Mouse (Mus musculus): ENCODE measurements around the gene Psmb2. TPM values are rescaled to one million over a fixed set of nuclear protein-coding genes. Genes with fewer than 3 reads are reported as not detected.

Gene Psmb2
- polyA plus RNA-seq, 1 experiment from 2014 or later, result 470 TPM

GRCm38 (mm10) chr4:126748381-126748780 lies 71.0 kb downstream of the Psmb2 start:
- H3K4me2 ChIP-seq (replicated peaks), result no peak overlapping the region
- H3K4me3 ChIP-seq (replicated peaks), result no peak overlapping the region
- ATAC-seq, result no peak
- H3K9ac ChIP-seq (replicated peaks), result peak overlapping the region; percentile 48; the same call in 1 of the 2 replicates
- H3K9me3 ChIP-seq, result no peaks in the 10 kb centered on the region
- WGBS, result 93% methylated on average over 8 of the region's 8 CpGs
- H3K4me1 ChIP-seq (replicated peaks), result peaks cover 60% of the 10 kb centered on the region
- peaks cover 20% of the 10 kb centered on the region for H3K27me3 ChIP-seq
- H3K36me3 ChIP-seq, result peaks cover 70% of the 10 kb centered on the region
- no peak overlapping the region for H3K27ac ChIP-seq

GRCm38 (mm10) chr4:126749553-126749952 lies 72.1 kb downstream of the Psmb2 start:
- no peak for ATAC-seq
- H3K9ac ChIP-seq (replicated peaks), result peak overlapping the region; percentile 48
- no peak overlapping the region for H3K4me3 ChIP-seq (replicated peaks)
- peaks cover 58% of the 10 kb centered on the region for H3K36me3 ChIP-seq
- 89% methylated on average over 11 of the region's 11 CpGs for WGBS
- H3K27me3 ChIP-seq, result peaks cover 8% of the 10 kb centered on the region
- peaks cover 53% of the 10 kb centered on the region for H3K4me1 ChIP-seq (replicated peaks)
- H3K9me3 ChIP-seq, result no peaks in the 10 kb centered on the region
- no peak overlapping the region for H3K27ac ChIP-seq
- H3K4me2 ChIP-seq (replicated peaks), result 0 out of 2 replicates have a peak overlapping the region, but pooled peaks have one; percentile 4

- Histone ChIP-seq H3K9ac (replicated peaks) (no peak overlapping the region), H3K27me3 (peaks cover 2% of the 10 kb centered on the region; the same call in 1 of the 2 replicates), H3K36me3 (peaks cover 52% of the 10 kb centered on the region), H3K27ac (no peak overlapping the region), H3K4me3 (replicated peaks) (no peak overlapping the region; the same call in 1 of the 2 replicates), H3K4me2 (replicated peaks) (no peak overlapping the region; the same call in 1 of the 2 replicates), H3K4me1 (replicated peaks) (peaks cover 56% of the 10 kb centered on the region), H3K9me3 (no peaks in the 10 kb centered on the region)
- 90% methylated on average over 26 of the region's 26 CpGs for WGBS
- no peak for ATAC-seq
Measured at GRCm38 (mm10) chr4:126750046-126750683, 72.7 kb downstream of the Psmb2 start.

- H3K27me3 ChIP-seq, result no peaks in the 10 kb centered on the region
- peak overlapping the region; percentile 85; the same call in 1 of the 2 replicates for H3K4me3 ChIP-seq (replicated peaks)
- no peak for ATAC-seq
- no peak overlapping the region for H3K27ac ChIP-seq
- no peaks in the 10 kb centered on the region for H3K9me3 ChIP-seq
- peak overlapping the region; percentile 99 for H3K4me2 ChIP-seq (replicated peaks)
- H3K4me1 ChIP-seq (replicated peaks), result peaks cover 59% of the 10 kb centered on the region
- H3K9ac ChIP-seq (replicated peaks), result peak overlapping the region; percentile 92; the same call in 1 of the 2 replicates
- 66% methylated on average over 8 of the region's 8 CpGs for WGBS
- H3K36me3 ChIP-seq, result peaks cover 43% of the 10 kb centered on the region
Measured at GRCm38 (mm10) chr4:126750863-126751555, 73.6 kb downstream of the Psmb2 start.

- Histone ChIP-seq H3K27ac (no peak overlapping the region), H3K9ac (replicated peaks) (peak overlapping the region; percentile 92), H3K27me3 (no peaks in the 10 kb centered on the region), H3K4me3 (replicated peaks) (peak overlapping the region; percentile 85), H3K9me3 (no peaks in the 10 kb centered on the region), H3K36me3 (peaks cover 38% of the 10 kb centered on the region), H3K4me1 (replicated peaks) (peaks cover 59% of the 10 kb centered on the region), H3K4me2 (replicated peaks) (peak overlapping the region; percentile 99)
- ATAC-seq, result no peak
- 43% methylated on average over 10 of the region's 10 CpGs for WGBS
Measured at GRCm38 (mm10) chr4:126751556-126752023, 74.2 kb downstream of the Psmb2 start.

GRCm38 (mm10) chr4:126752024-126752607 lies 74.7 kb downstream of the Psmb2 start:
- no peaks in the 10 kb centered on the region for H3K9me3 ChIP-seq
- H3K27ac ChIP-seq, result peak overlapping the region; percentile 95
- peak overlapping the region; percentile 92 for H3K9ac ChIP-seq (replicated peaks)
- ATAC-seq, result no peak
- peaks cover 59% of the 10 kb centered on the region for H3K4me1 ChIP-seq (replicated peaks)
- H3K4me3 ChIP-seq (replicated peaks), result peak overlapping the region; percentile 85
- WGBS, result 3% methylated on average over 13 of the region's 13 CpGs
- peak overlapping the region; percentile 99 for H3K4me2 ChIP-seq (replicated peaks)
- H3K27me3 ChIP-seq, result no peaks in the 10 kb centered on the region
- H3K36me3 ChIP-seq, result peaks cover 32% of the 10 kb centered on the region

GRCm38 (mm10) chr4:126752608-126753141 lies 75.2 kb downstream of the Psmb2 start:
- peak; percentile 21 for ATAC-seq
- peak overlapping the region; percentile 95 for H3K27ac ChIP-seq
- peak overlapping the region; percentile 92 for H3K9ac ChIP-seq (replicated peaks)
- WGBS, result under 1% methylated on average over 23 of the region's 23 CpGs
- no peaks in the 10 kb centered on the region for H3K9me3 ChIP-seq
- peak overlapping the region; percentile 99 for H3K4me2 ChIP-seq (replicated peaks)
- H3K36me3 ChIP-seq, result peaks cover 31% of the 10 kb centered on the region
- no peaks in the 10 kb centered on the region for H3K27me3 ChIP-seq
- H3K4me1 ChIP-seq (replicated peaks), result peaks cover 59% of the 10 kb centered on the region
- H3K4me3 ChIP-seq (replicated peaks), result peak overlapping the region; percentile 85

GRCm38 (mm10) chr4:126753268-126754230 lies 76.1 kb downstream of the Psmb2 start, which contains the start of the genes Ncdn and AU040320:
Gene Ncdn, minus strand, starts transcription at chr4:126753438.
Gene AU040320, plus strand, starts transcription at chr4:126753544.
- ATAC-seq, result peak; percentile 98
- H3K27me3 ChIP-seq, result no peaks in the 10 kb centered on the region

GRCm38 (mm10) chr4:126754231-126754611 lies 76.8 kb downstream of the Psmb2 start:
- H3K4me3 ChIP-seq (replicated peaks), result peak overlapping the region; percentile 85
- H3K9ac ChIP-seq (replicated peaks), result peak overlapping the region; percentile 92
- peaks cover 49% of the 10 kb centered on the region for H3K4me1 ChIP-seq (replicated peaks)
- H3K9me3 ChIP-seq, result no peaks in the 10 kb centered on the region
- H3K27ac ChIP-seq, result peak overlapping the region; percentile 95
- peaks cover 18% of the 10 kb centered on the region for H3K36me3 ChIP-seq
- no peaks in the 10 kb centered on the region for H3K27me3 ChIP-seq
- ATAC-seq, result no peak
- H3K4me2 ChIP-seq (replicated peaks), result peak overlapping the region; percentile 99
- WGBS, result 0% methylated on average over 12 of the region's 12 CpGs

More at GRCm38 (mm10) chr4:126753268-126754230, 76.1 kb downstream of the Psmb2 start, which contains the start of the genes Ncdn and AU040320:
- H3K9me3 ChIP-seq, result no peaks in the 10 kb centered on the region
- peaks cover 25% of the 10 kb centered on the region for H3K36me3 ChIP-seq
- WGBS, result under 1% methylated on average over 59 of the region's 71 CpGs
- H3K9ac ChIP-seq (replicated peaks), result peak within 1 kb of the TSS; percentile 92
- peak within 1 kb of the TSS; percentile 85 for H3K4me3 ChIP-seq (replicated peaks)
- H3K27ac ChIP-seq, result peak within 1 kb of the TSS; percentile 95
- H3K4me2 ChIP-seq (replicated peaks), result peak within 1 kb of the TSS; percentile 99
- H3K4me1 ChIP-seq (replicated peaks), result peaks cover 56% of the 10 kb centered on the region

GRCm38 (mm10) chr4:126754736-126755374 lies 77.4 kb downstream of the Psmb2 start:
- Histone ChIP-seq H3K4me1 (replicated peaks) (peaks cover 43% of the 10 kb centered on the region), H3K27me3 (no peaks in the 10 kb centered on the region), H3K36me3 (peaks cover 18% of the 10 kb centered on the region), H3K4me2 (replicated peaks) (peak overlapping the region; percentile 99), H3K27ac (no peak overlapping the region), H3K9ac (replicated peaks) (peak overlapping the region; percentile 92; the same call in 1 of the 2 replicates), H3K4me3 (replicated peaks) (peak overlapping the region; percentile 85), H3K9me3 (no peaks in the 10 kb centered on the region)
- 47% methylated on average over 12 of the region's 12 CpGs for WGBS
- ATAC-seq, result no peak
